Mouse (Mus musculus): ENCODE measurements around the gene 2410015M20Rik.

Gene 2410015M20Rik

DNA sequence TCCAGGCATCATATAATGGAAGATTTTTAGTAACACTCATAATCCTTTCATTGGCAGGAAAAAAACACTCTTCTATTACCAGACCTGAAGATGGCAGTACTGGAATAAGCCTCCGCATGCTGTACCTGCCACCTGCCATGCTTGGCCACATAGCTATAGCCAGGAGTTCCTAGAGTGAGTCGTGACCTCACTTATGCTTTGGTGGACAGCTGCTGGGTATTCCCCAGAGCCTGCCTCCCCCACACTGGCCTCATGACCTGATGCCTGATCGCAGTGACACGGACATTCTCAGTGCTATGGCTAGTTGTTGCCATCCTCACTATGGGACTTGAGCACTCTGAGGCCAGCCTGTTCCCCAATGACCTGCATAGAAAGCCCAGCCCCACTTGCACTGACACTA is 39.3 kb downstream of the 2410015M20Rik start:
- no peak for DNase-seq (ENCODE audit: low spot score)

DNA sequence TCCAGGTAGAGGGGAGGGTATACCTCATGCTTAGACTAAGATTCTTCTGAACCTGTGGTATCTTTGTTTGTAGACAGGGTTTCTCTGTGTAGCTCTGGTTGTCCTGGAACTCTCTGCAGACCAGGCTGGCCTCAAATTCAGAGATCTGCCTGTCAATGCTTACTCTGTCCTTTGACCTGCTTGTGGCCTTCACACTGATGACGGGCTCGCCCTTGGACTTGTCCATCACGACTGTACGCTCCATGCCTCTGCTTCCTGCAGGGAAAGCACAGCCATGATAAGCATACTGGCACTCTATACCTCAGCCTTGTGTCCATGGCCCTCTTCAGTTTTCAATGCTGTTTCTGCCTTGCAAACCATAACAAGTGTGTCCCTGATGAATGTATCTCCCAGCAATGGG is 42.2 kb downstream of the 2410015M20Rik start:
- no peak for DNase-seq (ENCODE audit: low spot score)

DNA sequence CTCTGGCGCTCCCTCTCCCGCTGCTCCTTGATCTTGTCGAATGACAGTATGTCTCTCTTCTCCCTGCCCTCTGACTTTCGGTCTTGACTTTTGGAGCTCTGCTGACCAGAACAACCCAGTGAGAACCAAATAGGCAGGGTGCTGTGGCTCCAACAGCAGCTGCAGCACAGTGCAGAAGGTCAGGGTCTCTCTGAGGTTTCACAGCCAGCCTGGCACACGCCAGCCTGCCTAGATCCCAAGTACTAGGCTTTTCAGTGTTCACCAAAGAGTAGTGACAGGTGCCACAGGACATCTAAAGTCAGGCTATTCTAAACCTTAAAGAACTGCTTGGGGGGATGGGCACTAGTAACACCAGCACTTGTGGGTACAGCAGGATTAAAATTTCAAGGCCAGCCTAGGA is 42.7 kb downstream of the 2410015M20Rik start:
- DNase-seq (ENCODE audit: low spot score), result no peak

DNA sequence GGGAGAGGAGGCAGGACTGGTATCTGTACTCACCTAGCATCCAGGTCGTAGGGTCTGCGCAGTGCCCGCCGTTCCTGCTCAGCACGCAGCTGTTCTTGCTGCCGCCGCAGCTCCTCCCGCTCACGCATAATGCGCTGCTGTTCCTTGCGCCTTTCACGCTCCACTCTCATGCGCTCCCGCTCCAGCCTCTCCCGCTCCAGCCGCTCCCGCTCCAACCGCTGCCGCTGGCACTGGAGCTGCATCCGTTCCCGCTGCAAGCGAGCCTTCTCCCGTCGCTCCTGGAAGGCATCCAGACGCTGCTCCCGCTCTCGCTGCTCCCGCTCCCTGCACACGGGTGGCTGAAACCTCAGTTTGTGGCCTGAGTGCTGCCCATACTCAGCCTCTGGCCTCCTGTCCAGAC is 43.3 kb downstream of the 2410015M20Rik start:
- DNase-seq (ENCODE audit: low spot score), result no peak

DNA sequence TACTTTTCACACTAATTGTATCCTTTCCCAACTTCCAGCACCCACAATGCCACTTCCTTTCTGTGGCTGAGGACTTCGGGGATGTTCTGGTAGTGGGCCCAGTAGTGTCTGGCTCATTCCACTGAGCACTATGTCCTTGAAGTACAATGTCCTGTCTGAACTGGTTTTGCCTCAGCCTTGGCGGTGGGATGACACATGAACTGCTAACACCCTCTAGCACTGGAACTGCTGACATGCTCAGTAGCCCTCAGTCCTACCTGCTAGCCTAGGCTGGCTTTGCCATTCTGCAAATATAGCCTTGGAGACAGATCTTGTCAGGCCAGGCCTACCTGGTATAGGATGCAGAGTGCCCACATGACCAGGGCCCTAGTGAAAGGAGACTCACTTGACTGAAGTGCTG is 47.7 kb downstream of the 2410015M20Rik start:
- no peak for DNase-seq (ENCODE audit: low spot score)

DNA sequence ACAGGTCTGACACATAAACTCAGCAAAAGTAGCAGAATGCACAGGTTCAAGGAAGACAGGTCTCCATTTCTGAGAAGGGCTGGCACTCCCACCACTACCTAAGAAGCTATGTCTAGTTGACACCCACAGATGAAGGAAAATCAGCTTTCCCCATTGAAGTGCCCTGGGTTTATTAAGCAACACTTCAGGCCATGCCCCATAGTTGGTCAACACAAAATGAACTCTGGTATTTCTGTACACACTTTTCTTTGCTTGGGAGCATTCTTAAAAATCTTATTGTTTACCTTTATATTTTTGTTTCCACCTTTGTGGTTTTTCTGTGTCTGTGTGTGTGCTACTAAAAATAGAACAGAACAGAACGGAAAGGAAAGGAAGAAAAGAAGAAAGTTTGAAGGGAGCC is 49.4 kb downstream of the 2410015M20Rik start:
- DNase-seq (ENCODE audit: low spot score), result no peak

DNA sequence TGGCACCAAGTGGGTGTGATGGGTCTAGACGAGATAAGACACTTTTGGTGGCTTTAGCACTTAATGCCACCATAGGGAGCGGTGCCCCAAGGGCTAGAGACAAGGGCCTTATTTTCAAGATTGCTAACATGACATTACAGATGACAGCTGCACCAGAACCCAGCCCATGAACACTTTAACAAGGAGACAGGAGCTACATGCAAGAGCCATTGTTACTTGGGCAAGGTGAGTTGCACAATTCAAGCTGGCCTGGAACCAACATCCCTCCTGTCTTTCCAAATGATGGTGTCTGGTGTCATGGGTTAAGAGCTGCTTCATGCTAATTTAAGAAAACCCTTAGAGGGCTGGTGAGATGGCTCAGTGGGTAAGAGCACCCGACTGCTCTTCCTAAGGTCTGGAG is 50.2 kb downstream of the 2410015M20Rik start:
- DNase-seq (ENCODE audit: low spot score), result no peak

DNA sequence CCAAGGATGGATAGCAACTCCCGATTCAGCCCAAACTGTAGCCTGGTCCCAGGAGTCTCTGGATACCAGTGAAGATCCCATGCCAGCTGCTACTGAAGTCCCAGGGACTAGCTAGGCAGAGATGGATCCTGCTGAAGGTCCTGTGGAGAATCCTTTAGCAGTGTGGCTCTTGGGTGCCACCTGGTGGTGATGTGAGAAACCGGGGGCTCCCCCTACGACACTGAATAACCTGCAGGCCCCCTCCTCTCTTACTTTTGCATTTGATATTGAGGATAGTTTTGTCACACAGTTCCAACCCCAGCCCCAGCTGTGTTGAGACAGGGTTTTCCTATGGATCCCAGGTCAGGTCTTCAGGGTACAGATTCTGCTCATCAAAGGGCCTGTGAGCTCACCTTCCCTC is 51.1 kb downstream of the 2410015M20Rik start:
- DNase-seq (ENCODE audit: low spot score), result peak; percentile 42
